Mouse (Mus musculus) lung, postnatal 25 days (tissue): ENCODE measurements around the gene Elmo1.

ENCODE experiments used
- DNase-seq: peaks from one replicate; pipeline ENCODE4 v3.0.0; 2022; ENCODE audit warnings: low spot score

Elmo1 gene

DNA sequence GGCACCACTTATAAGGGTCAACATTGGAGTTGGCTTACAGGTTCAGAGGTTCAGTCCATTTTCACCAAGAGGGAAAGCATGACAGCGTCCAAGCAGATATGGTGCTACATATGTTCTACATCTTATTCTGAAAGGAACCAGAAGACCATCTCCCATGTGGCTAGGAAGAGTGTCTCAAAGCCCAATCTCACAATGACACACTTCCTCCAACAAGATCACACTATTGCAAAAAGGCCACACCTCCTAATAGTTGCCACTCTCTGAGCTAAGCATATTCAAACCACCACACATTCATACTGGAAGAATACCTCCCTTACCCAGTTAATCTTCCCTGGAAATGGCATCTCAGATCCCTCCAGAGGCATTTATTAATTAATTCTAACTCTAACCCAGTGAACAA is 66.7 kb downstream of the Elmo1 start:
- no peak for DNase-seq

- no peak for DNase-seq
These were observed 67.1 kb downstream of the Elmo1 start for GRCm38 (mm10) chr13:20157529-20157928.

DNA sequence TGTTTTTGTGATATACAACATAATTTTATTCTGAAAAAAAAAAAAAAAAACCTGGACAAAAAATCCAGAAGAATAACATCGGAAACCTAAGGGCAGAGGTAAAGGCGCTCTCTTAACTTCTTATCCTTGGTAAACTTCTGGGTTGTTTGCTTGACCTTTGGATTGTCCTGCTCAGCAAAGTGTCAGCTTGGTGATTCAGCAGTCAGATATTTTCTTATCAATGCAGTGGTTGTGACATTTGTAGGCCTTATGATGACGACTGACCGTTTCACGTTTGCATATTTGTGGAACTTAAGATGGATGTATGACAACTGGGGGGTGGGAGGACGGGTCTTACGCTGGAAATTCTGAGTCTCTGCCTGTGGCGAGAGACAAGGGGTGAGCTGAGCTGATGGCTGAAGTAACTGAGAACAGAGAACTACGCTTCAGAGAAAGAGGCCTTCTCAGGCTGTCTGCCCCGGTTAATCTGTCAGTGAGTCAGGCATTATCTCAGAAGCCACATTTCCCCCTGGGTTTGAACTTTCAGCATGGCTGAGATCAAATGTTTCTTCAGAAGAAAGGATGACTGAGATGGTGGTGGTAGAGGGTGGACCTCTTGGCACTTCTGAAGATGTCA is 73.1 kb downstream of the Elmo1 start:
- no peak for DNase-seq

DNA sequence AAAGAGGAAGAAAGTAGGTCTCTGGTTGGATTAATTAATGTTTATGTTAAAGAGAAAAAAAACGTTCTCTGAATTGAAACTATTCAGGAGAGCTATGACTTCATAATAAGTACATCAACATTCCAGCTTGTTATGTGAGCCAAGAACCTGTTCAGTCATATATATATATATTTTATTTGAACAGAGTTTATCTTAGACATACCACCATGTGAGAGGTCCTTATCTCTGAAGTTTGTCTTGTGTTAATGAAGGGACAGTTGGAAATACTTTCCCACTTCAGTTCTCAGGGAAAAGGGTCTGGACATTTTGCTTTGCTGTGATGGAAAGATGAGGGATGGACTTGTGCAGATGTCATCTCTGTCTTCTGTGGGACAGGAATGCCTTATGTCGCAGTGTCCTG is 74.4 kb downstream of the Elmo1 start:
- DNase-seq = no peak

DNA sequence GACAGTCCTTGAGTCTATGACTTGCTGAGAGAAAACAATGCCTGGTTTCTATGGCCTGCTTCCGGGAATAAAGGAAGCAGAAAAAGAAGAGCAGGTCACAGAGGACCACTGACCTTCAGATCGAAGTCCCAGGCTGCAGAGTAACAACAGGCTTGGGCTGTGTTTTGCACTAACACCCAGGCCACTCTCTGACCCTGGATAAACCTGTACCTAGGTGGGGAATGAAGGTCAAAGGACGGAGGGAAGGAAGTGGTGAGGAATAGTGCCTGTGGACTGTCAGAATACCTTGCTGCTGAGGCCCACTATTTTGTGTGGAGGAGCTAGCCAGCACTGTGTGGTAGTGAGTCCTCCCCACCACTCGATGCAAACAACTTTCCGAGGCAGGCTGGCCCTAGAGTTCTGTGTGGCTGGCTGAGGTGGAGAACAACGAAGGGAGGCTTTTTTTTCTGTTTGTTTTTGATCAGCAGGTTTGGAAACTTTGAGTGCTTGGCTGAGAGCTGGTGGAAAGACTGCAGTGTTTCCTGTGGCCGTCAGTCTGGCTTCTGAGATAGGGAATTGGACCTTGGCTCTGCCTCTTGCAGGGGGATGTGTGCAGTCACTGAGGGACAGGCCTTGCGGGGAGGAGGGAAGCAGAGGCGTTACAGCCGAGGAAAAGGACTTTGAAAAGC is 83.7 kb downstream of the Elmo1 start:
- DNase-seq = peak; percentile 63

GRCm38 (mm10) chr13:20174655-20175280 is 84.4 kb downstream of the Elmo1 start:
- no peak for DNase-seq

- DNase-seq = no peak
These were observed 90.3 kb downstream of the Elmo1 start for GRCm38 (mm10) chr13:20180738-20181137.

DNA sequence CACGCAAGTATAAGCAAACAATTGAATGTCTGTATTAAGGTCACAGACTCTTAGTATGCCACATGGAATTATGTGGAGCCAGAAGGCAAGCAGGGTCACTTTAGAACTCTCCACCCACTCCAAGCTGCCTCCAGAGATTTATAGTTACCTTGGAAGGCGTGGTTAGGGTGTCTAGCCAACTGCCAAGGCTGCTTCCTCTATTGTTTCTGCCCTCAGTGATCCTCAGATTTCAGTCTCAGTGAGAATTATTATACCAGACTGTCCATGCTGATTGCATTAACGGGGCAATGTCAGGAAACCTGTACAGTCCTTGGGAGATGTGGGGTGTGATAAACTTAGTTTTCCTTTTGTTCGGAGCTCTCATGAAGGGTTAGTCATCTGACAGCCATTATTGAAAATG is 90.9 kb downstream of the Elmo1 start:
- DNase-seq = no peak

GRCm38 (mm10) chr13:20182239-20182825 is 91.9 kb downstream of the Elmo1 start:
- peak; percentile 20 for DNase-seq

GRCm38 (mm10) chr13:20183512-20184238 is 93.3 kb downstream of the Elmo1 start:
- peak; percentile 59 for DNase-seq

GRCm38 (mm10) chr13:20184239-20185033 is 94.0 kb downstream of the Elmo1 start:
- peak; percentile 67 for DNase-seq

GRCm38 (mm10) chr13:20185034-20185846 is 94.8 kb downstream of the Elmo1 start:
- DNase-seq = peak; percentile 74

DNA sequence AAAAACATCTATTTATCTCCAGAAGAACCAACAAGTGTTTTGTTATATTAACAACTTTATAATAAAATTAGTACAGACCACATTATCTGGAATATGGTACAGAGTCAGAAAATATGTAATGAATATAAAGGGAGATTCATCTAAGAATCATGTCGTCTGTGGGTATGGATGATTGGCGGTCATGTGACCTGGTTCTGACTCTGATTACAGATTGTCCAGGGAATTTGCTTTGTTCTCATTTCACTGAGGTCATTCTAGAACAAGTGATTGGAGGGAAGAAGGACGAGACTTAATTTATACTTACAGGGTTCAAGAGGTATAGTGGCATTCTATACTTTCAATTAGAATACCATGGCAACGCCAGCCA is 95.4 kb downstream of the Elmo1 start:
- DNase-seq = no peak

DNA sequence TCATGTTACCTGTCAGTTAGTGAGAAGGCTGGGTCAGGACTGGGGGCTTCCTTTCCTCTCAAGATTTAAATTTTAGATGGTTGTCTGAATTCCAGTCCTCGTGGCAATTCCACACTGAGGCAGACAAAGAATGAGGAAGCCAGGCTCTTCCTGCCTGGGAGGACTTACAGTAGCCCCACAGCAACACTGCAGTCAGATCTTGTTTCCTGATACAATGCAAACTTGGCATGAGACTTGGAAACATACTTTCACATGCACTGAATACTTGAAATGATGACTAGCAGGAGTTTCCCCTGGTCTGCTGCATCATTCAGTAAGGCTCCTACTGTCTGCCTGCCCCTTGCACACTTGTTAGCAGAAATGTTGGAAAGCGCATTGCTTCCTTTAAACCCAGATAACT is 97.3 kb downstream of the Elmo1 start:
- no peak for DNase-seq

DNA sequence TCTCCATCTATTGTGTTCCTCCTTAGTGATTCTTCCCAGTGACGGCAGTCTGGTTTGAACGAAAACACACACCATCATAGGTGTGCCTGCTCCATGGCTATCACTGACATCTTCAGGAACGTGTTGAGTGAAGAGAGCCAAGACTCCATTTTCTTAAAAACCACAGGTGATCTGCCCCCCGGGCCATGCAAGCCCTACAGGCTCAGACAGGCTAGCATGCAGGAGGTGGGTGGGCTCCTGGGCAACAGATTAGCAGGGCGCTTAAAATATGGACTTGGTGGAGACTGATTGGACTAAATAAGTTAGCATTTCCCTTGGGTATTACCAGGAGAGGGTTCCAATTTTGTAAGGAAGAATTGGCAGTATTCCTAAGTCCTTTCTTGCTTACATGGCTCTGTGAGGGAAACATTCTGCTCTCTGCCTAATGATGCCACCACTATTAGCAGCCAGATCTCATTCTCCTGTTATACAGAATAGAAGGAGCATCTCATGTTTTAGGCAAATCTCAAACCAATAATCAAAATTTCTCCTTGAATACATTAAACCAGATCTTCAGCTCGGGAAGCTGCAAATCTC is 101.7 kb downstream of the Elmo1 start:
- DNase-seq = no peak

DNA sequence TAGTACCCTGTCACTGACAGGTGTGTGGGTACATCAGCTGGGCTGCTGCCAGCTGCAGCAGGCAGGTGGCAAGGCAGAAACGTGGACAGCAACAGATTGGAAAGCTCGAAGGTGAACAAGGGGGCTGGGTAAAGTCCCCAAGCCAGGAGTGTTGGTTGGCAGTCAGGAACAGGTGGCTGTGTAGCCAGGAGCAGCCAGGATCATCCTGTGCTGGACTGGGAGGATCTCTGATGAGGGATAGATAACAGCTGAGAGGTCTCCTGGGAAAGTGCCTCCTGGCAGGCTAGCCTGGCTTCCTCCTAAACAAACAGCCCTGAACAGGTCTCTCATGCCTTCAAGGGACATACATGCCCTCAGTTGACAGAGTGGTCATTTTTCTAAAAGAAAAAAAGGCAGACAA is 110.2 kb downstream of the Elmo1 start:
- DNase-seq = no peak

DNA sequence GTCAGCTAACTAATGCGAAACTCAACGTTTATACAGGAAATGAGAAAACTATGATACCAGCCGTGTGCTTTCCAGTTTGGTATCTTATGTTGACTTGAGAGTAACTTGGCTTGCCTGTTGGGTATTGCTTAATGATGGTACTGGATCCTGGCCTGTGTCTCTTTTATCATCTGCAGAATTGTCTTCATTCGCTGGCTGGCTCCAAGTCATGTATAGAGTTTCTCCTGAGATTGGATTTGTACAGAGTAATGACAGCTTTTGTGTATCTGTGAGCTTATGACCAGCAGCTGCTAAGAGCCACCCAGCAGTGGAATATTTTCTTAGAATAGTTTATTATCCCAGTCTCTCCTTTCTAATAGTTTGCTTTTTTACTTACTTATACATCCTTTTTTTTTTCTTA is 112.2 kb downstream of the Elmo1 start:
- no peak for DNase-seq

DNA sequence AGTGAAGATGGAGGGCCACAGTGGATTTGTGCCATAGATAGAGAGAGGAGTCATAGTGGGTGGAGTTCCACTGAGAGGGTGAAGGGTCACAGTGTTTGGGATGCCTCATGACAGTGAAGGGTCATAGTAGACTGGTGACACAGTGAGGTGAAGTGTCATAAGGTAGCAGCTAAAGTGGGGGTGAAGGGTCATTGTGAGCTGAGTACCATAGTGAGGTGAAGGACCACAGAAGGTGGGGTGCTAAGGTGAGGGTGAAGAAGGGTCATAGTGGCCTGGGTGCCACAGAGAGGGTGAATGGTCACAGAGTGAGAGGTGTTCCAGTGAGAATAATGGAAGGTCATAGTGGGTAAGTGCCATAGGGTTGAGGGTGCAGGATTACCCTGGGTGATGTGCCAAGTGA is 113.8 kb downstream of the Elmo1 start:
- DNase-seq = no peak

DNA sequence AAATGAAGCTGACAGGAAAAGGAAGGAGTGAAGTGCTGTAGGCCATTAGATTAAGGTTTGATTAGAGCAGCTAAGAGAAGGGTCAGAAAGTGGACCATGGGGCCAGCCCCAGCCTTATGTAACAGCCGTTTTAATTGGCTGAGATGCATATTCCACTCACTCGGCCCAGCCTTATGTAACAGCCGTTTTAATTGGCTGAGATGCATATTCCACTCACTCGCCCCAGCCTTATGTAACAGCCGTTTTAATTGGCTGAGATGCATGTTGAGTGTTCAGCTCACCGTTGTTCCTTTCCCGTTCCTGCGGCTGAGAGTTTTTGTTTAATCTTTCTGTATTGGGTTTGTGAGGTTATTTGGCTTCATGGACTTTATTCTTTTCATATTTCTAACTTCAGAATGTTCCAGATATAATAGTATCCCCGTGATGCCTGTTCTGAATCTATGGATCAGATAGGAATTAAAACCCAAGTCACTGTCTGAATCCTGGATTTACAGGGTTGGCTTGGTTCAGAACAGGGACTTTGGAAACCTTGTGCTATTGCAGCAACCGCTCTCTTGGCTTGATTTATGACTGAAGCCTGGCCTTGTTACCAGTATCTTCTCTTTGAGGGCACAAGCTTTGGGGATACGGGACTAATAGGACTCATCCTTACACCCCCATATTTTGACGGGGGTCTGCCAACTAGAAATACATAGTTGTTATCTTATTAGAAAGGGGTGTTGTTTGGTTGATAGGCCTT is 114.8 kb downstream of the Elmo1 start:
- DNase-seq = no peak

GRCm38 (mm10) chr13:20205746-20206145 is 115.3 kb downstream of the Elmo1 start:
- DNase-seq = no peak
